28 mouse cellular contexts compared by ENCODE assay signal in the genomic region with DNA sequence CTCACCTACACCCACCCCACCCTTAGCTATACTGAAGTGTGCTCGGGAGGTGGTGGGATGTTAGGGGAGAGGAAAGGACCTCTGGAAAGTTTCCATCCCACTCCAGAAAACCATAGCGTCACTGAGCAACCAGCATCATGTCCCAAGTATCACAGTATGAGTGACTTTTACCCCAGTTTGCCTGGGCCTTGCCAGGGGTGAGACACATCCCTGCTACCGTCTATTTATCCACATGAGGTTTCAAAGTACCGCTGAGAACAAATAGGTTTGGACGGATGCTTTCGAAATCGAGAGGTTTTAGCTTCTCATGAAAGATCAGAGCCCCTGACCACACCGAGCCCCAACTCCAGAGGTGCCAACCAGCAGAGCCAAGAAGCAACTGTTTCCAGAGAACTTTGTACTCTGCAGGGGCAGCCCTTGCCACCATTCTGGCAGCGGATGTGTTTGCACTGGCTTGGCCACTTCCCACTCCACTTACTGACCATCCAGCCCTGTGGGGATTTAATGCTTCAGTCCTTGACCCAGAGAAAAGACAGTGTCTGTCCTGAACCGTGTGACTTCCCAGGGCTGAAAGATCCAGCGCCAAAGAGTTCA.
DNase-seq lines count a peak whose midpoint lies in the region; ATAC-seq and TF ChIP-seq lines count a peak whose summit lies in the region.
"Had no signal": no experiment of that assay in that cellular context is flagged by ENCODE, and none has a peak within 500 bp of the region (broad histone marks: within the 10 kb centered on the region; RNA-seq: fewer than 3 reads in every experiment).

No protein-coding gene starts in this region.

- H3K9ac ChIP-seq in kidney, embryonic 15.5 days: no peak overlapping the region
- no peak overlapping the region for H3K9ac ChIP-seq in liver, adult 2 months (ENCODE audit: low read depth, low read length)
- no peak overlapping the region for H3K9ac ChIP-seq in liver, embryonic 12.5 days
- H3K9ac ChIP-seq in forebrain, embryonic 13.5 days: no peak overlapping the region
- H3K9ac ChIP-seq: embryonic facial prominence, embryonic 13.5 days; forebrain, embryonic 12.5 days; heart, embryonic 13.5 days; hindbrain, embryonic 14.5 days had no signal

- H3K36me3 ChIP-seq in kidney, embryonic 15.5 days: no peaks in the 10 kb centered on the region
- H3K36me3 ChIP-seq in liver, adult 2 months (ENCODE audit: control insufficient read depth, insufficient read depth, low read length): no peaks in the 10 kb centered on the region
- no peaks in the 10 kb centered on the region for H3K36me3 ChIP-seq in liver, embryonic 12.5 days
- H3K36me3 ChIP-seq in forebrain, embryonic 13.5 days (ENCODE audit: poor library complexity, severe bottlenecking): no peaks in the 10 kb centered on the region
- H3K36me3 ChIP-seq: embryonic facial prominence, embryonic 10.5 days; embryonic facial prominence, embryonic 13.5 days; forebrain, embryonic 12.5 days; heart, embryonic 10.5 days; heart, embryonic 13.5 days had no signal

- TF ChIP-seq POLR2A in liver, adult 2 months (IDR thresholded peaks at IDR 0.05; ENCODE audit: extremely low read depth, insufficient read depth, low read length): no peak

- H3K27me3 ChIP-seq in kidney, embryonic 15.5 days: no peaks in the 10 kb centered on the region
- H3K27me3 ChIP-seq in liver, adult 2 months (ENCODE audit: control insufficient read depth, insufficient read depth, low read length): no peaks in the 10 kb centered on the region
- no peaks in the 10 kb centered on the region for H3K27me3 ChIP-seq in liver, embryonic 12.5 days (replicated peaks)
- H3K27me3 ChIP-seq in forebrain, embryonic 13.5 days: no peaks in the 10 kb centered on the region
- H3K27me3 ChIP-seq: embryonic facial prominence, embryonic 13.5 days; forebrain, embryonic 12.5 days; heart, embryonic 13.5 days had no signal

- no peak for ATAC-seq in kidney, embryonic 15.5 days (replicated peaks; ENCODE audit: low FRiP score)
- ATAC-seq in liver, embryonic 12.5 days: no peak
- ATAC-seq in forebrain, embryonic 13.5 days: no peak
- ATAC-seq: CD4-positive, CD25-positive, alpha-beta regulatory T cell, adult 4 months; forebrain, embryonic 16.5 days had no signal

- WGBS in kidney, embryonic 15.5 days: 78% methylated on average over 11 of the region's 11 CpGs
- 27% methylated on average over 11 of the region's 11 CpGs for whole genome bisulfite sequencing in liver, adult 2 months
- 69% methylated on average over 11 of the region's 11 CpGs for WGBS in liver, embryonic 12.5 days (ENCODE audit: insufficient replicate concordance)
- 86% methylated on average over 11 of the region's 11 CpGs for WGBS in forebrain, embryonic 13.5 days

- no peak overlapping the region for H3K4me2 ChIP-seq in kidney, embryonic 15.5 days
- no peak overlapping the region for H3K4me2 ChIP-seq in liver, embryonic 12.5 days
- H3K4me2 ChIP-seq in forebrain, embryonic 13.5 days: no peak overlapping the region
- H3K4me2 ChIP-seq: embryonic facial prominence, embryonic 13.5 days; forebrain, embryonic 12.5 days; heart, embryonic 13.5 days; hindbrain, embryonic 14.5 days had no signal

- H3K79me2 ChIP-seq in liver, adult 2 months (ENCODE audit: control insufficient read depth, insufficient read depth, low read length): no peaks in the 10 kb centered on the region

- H3K27ac ChIP-seq in kidney, embryonic 15.5 days: no peak overlapping the region
- no peak overlapping the region; the same call in 1 of the 2 replicates for H3K27ac ChIP-seq in liver, adult 2 months (replicated peaks; ENCODE audit: insufficient read depth, low read depth, low read length)
- H3K27ac ChIP-seq in liver, embryonic 12.5 days: no peak overlapping the region
- H3K27ac ChIP-seq in forebrain, embryonic 13.5 days: no peak overlapping the region
- H3K27ac ChIP-seq: embryonic facial prominence, embryonic 10.5 days; embryonic facial prominence, embryonic 13.5 days; forebrain, embryonic 12.5 days; heart, adult 2 months; heart, embryonic 10.5 days; heart, embryonic 13.5 days; hindbrain, embryonic 14.5 days had no signal

- no peaks in the 10 kb centered on the region for H3K9me3 ChIP-seq in kidney, embryonic 15.5 days (replicated peaks)
- no peaks in the 10 kb centered on the region for H3K9me3 ChIP-seq in liver, embryonic 12.5 days (replicated peaks)
- no peaks in the 10 kb centered on the region for H3K9me3 ChIP-seq in forebrain, embryonic 13.5 days (replicated peaks)
- H3K9me3 ChIP-seq: embryonic facial prominence, embryonic 10.5 days; embryonic facial prominence, embryonic 13.5 days; forebrain, embryonic 12.5 days; heart, embryonic 10.5 days; heart, embryonic 13.5 days had no signal

- H3K4me3 ChIP-seq in kidney, embryonic 15.5 days (replicated peaks): no peak overlapping the region
- H3K4me3 ChIP-seq in liver, adult 2 months (ENCODE audit: insufficient read depth, low read depth, low read length): no peak overlapping the region
- no peak overlapping the region for H3K4me3 ChIP-seq in liver, embryonic 12.5 days
- H3K4me3 ChIP-seq in forebrain, embryonic 13.5 days: no peak overlapping the region
- H3K4me3 ChIP-seq: embryonic facial prominence, embryonic 10.5 days; embryonic facial prominence, embryonic 13.5 days; erythroblast, embryonic 14.5 days; forebrain, embryonic 12.5 days; heart, adult 2 months; heart, embryonic 10.5 days; heart, embryonic 13.5 days had no signal

- DNase-seq in kidney, adult 11 months: peak; percentile 14
- peak; percentile 15 to 25 for DNase-seq in kidney, adult 8-10 months
- no peak for DNase-seq in kidney, postnatal 10 days
- peak; percentile 100 for DNase-seq in liver, adult 2 months (ENCODE audit: extremely low read depth, low read depth, low spot score)
- DNase-seq in kidney, postnatal 36 days: peak; percentile 35 to 50
- DNase-seq: adrenal gland, postnatal 25 days; cerebellum, adult 11-12 months; cerebellum, adult 8-10 months; cerebellum, postnatal 10 days; cerebellum, postnatal 36 days; embryo, embryonic 11 days; gastrocnemius, postnatal 10 days; gastrocnemius, postnatal 36 days; heart, adult 2 months; heart, postnatal 14 days; heart, postnatal 4 days had no signal

- TF ChIP-seq CTCF in liver, adult 2 months (IDR thresholded peaks at IDR 0.05; ENCODE audit: low read depth, low read length): no peak

- H3K4me1 ChIP-seq in kidney, embryonic 15.5 days: no peaks in the 10 kb centered on the region
- H3K4me1 ChIP-seq in liver, adult 2 months (ENCODE audit: control insufficient read depth, insufficient read depth, low read length): peaks cover 15% of the 10 kb centered on the region
- no peaks in the 10 kb centered on the region for H3K4me1 ChIP-seq in liver, embryonic 12.5 days
- H3K4me1 ChIP-seq in forebrain, embryonic 13.5 days: no peaks in the 10 kb centered on the region
- H3K4me1 ChIP-seq: forebrain, embryonic 12.5 days; heart, embryonic 10.5 days; heart, embryonic 13.5 days had no signal
